Mouse (Mus musculus): Measurements from ENCODE around the gene Usp33. TPM values are rescaled to one million over a fixed set of nuclear protein-coding genes. Genes with fewer than 3 reads are reported as not detected.

The Usp33 gene
- polyA plus RNA-seq, 1 experiment from 2014 or later: 79.1 TPM

- H3K4me3 ChIP-seq (replicated peaks): no peak overlapping the region
- H3K4me1 ChIP-seq (replicated peaks): no peaks in the 10 kb centered on the region
- no peaks in the 10 kb centered on the region for H3K27me3 ChIP-seq
- H3K4me2 ChIP-seq (replicated peaks): no peak overlapping the region
- ATAC-seq: no peak
- no peaks in the 10 kb centered on the region for H3K36me3 ChIP-seq
- H3K9me3 ChIP-seq: no peaks in the 10 kb centered on the region
- H3K27ac ChIP-seq: no peak overlapping the region
- 93% methylated on average over 7 of the region's 7 CpGs for WGBS
- H3K9ac ChIP-seq (replicated peaks): no peak overlapping the region
Measured at GRCm38 (mm10) chr3:152410980-152411551, 64.8 kb downstream of the Usp33 start.

GRCm38 (mm10) chr3:152412362-152412761, 66.1 kb downstream of the Usp33 start:
- H3K36me3 ChIP-seq: no peaks in the 10 kb centered on the region
- no peak overlapping the region for H3K9ac ChIP-seq (replicated peaks)
- H3K4me3 ChIP-seq (replicated peaks): no peak overlapping the region
- no peaks in the 10 kb centered on the region for H3K9me3 ChIP-seq
- H3K4me2 ChIP-seq (replicated peaks): no peak overlapping the region
- no peaks in the 10 kb centered on the region for H3K27me3 ChIP-seq
- no peak for ATAC-seq
- 86% methylated on average over 4 of the region's 4 CpGs for whole genome bisulfite sequencing
- no peaks in the 10 kb centered on the region for H3K4me1 ChIP-seq (replicated peaks)
- no peak overlapping the region for H3K27ac ChIP-seq

- Histone ChIP-seq H3K9me3 (no peaks in the 10 kb centered on the region), H3K36me3 (peaks cover 22% of the 10 kb centered on the region), H3K9ac (replicated peaks) (no peak overlapping the region), H3K4me2 (replicated peaks) (no peak overlapping the region), H3K27me3 (no peaks in the 10 kb centered on the region), H3K27ac (no peak overlapping the region), H3K4me3 (replicated peaks) (no peak overlapping the region), H3K4me1 (replicated peaks) (no peaks in the 10 kb centered on the region)
- ATAC-seq: no peak
- WGBS: 91% methylated on average over 8 of the region's 8 CpGs
Measured at GRCm38 (mm10) chr3:152428925-152429324, 82.6 kb downstream of the Usp33 start.

- Histone ChIP-seq H3K27ac (no peak overlapping the region), H3K27me3 (no peaks in the 10 kb centered on the region), H3K4me3 (replicated peaks) (no peak overlapping the region), H3K4me1 (replicated peaks) (no peaks in the 10 kb centered on the region), H3K9ac (replicated peaks) (no peak overlapping the region), H3K9me3 (no peaks in the 10 kb centered on the region), H3K36me3 (peaks cover 14% of the 10 kb centered on the region), H3K4me2 (replicated peaks) (no peak overlapping the region)
- WGBS: 95% methylated on average over 7 of the region's 7 CpGs
- no peak for ATAC-seq
Measured at GRCm38 (mm10) chr3:152432677-152433076, 86.4 kb downstream of the Usp33 start.

GRCm38 (mm10) chr3:152435590-152435989, 89.3 kb downstream of the Usp33 start:
- Histone ChIP-seq H3K9ac (replicated peaks) (no peak overlapping the region), H3K27me3 (no peaks in the 10 kb centered on the region), H3K4me3 (replicated peaks) (no peak overlapping the region), H3K4me2 (replicated peaks) (no peak overlapping the region), H3K4me1 (replicated peaks) (no peaks in the 10 kb centered on the region), H3K36me3 (no peaks in the 10 kb centered on the region), H3K27ac (no peak overlapping the region), H3K9me3 (no peaks in the 10 kb centered on the region)
- no peak for ATAC-seq

- H3K9ac ChIP-seq (replicated peaks): no peak overlapping the region
- no peaks in the 10 kb centered on the region for H3K36me3 ChIP-seq
- H3K4me2 ChIP-seq (replicated peaks): no peak overlapping the region
- no peaks in the 10 kb centered on the region for H3K27me3 ChIP-seq
- WGBS: 95% methylated on average over 7 of the region's 7 CpGs
- no peak for ATAC-seq
- H3K27ac ChIP-seq: no peak overlapping the region
- no peaks in the 10 kb centered on the region for H3K9me3 ChIP-seq
- no peak overlapping the region for H3K4me3 ChIP-seq (replicated peaks)
- H3K4me1 ChIP-seq (replicated peaks): no peaks in the 10 kb centered on the region
Measured at GRCm38 (mm10) chr3:152438068-152438467, 91.8 kb downstream of the Usp33 start.

GRCm38 (mm10) chr3:152442795-152443194, 96.5 kb downstream of the Usp33 start:
- Histone ChIP-seq H3K27me3 (no peaks in the 10 kb centered on the region), H3K4me2 (replicated peaks) (no peak overlapping the region), H3K9me3 (no peaks in the 10 kb centered on the region), H3K9ac (replicated peaks) (no peak overlapping the region), H3K36me3 (no peaks in the 10 kb centered on the region), H3K27ac (no peak overlapping the region), H3K4me3 (replicated peaks) (no peak overlapping the region), H3K4me1 (replicated peaks) (no peaks in the 10 kb centered on the region)
- 93% methylated on average over 4 of the region's 4 CpGs for WGBS
- no peak for ATAC-seq

Other genes starting within 250 kb of the Usp33 start
- gene Gipc2, start 180.2 kb upstream of the Usp33 start, polyA plus RNA-seq (2015; fragmentation: Nextera tagmentation; extraction: Ambion mirVana): 3.4 and 5.3 TPM in 2 replicates
- gene Dnajb4, start 136.2 kb upstream of the Usp33 start, polyA plus RNA-seq (2015; fragmentation: Nextera tagmentation; extraction: Ambion mirVana): 33.9 and 37.8 TPM in 2 replicates
- gene Fubp1, start 136.1 kb upstream of the Usp33 start, polyA plus RNA-seq (2015; fragmentation: Nextera tagmentation; extraction: Ambion mirVana): 353 and 372 TPM in 2 replicates
- 1.9 and 2.8 TPM in 2 replicates for gene Nexn, start 80.1 kb upstream of the Usp33 start, polyA plus RNA-seq (2015; fragmentation: Nextera tagmentation; extraction: Ambion mirVana)
- 18.1 TPM in 2 replicates for gene Miga1, start 6.1 kb upstream of the Usp33 start, polyA plus RNA-seq (2015; fragmentation: Nextera tagmentation; extraction: Ambion mirVana)
- gene Zzz3, start 49.0 kb downstream of the Usp33 start, polyA plus RNA-seq (2015; fragmentation: Nextera tagmentation; extraction: Ambion mirVana): 36.3 and 40.4 TPM in 2 replicates